Mouse (Mus musculus): Measurements from ENCODE around the gene Hs3st2.

The Hs3st2 gene

DNA sequence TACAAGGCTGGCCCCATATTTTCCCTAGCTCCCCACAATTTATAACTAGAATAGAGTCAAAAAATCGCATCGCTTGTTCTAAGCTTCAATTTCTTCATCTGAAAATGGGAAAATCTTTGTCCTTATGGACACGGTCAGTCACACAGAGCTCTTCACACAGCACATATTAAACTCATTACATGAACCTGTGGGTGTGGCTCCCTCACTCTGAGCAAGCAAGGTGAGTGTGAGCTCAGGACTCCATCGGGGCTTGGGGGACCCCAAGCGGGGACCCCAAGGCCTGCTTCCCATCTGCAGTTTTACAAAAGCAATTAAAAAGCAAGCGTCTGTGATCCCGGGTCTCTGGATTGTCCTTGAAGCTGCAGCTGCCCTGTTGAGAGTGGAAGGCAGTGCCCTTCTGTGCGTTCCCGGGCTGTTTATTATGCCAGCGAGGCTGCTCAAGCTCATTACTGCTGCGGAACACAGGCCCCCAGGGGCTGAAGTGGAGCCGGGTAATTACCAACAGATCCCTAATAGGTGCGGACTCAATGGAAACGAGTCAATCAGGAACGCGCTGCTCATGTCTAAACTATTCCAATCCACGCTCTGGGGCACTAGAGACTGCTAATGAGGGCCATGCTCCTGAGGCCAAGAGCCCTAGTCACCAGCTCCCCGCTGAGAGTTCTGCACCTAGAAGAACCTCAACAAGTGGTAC, 157.8 kb downstream of the Hs3st2 start:
- DNase-seq (ENCODE audit: low spot score): no peak

All from layer of hippocampus, adult 9-10 months (tissue).